Mouse (Mus musculus) hindbrain, embryonic 14.5 days (tissue): ENCODE measurements around the gene Tradd. TPM values are rescaled to one million over a fixed set of nuclear protein-coding genes. Genes with fewer than 3 reads are reported as not detected.

Experiments
- ATAC-seq: fragments of 200-750 bp; cut with Nextera tagmentation; 2 replicates; pipeline ENCODE4 v1.8.0; 2017; ENCODE audit warnings: moderate number of reproducible peaks, mild to moderate bottlenecking, moderate TSS enrichment, moderate library complexity; ENCODE audit not compliant: low FRiP score
- DNase-seq: peaks from one replicate; pipeline ENCODE4 v3.0.0-alpha.2; 2015; ENCODE audit warnings: low spot score
- H3K27ac ChIP-seq: fragments of 300-500 bp; sonication (generic); 2 replicates; pipeline ENCODE4 v1.5.1; 2014; ENCODE audit warnings: mild to moderate bottlenecking, moderate library complexity
- H3K27me3 ChIP-seq: fragments of 300-500 bp; sonication (generic); 2 replicates; pipeline ENCODE4 v1.6.1; 2014; ENCODE audit warnings: mild to moderate bottlenecking, low read length, mixed read lengths; ENCODE audit not compliant: control insufficient read depth, insufficient read depth
- H3K36me3 ChIP-seq: fragments of 300-500 bp; sonication (generic); replicated peaks from 2 replicates; pipeline ENCODE4 v1.6.1; 2014; ENCODE audit not compliant: control insufficient read depth, insufficient read depth
- H3K4me1 ChIP-seq: fragments of 300-500 bp; sonication (generic); replicated peaks from 2 replicates; pipeline ENCODE4 v1.6.1; 2014; ENCODE audit warnings: antibody characterized with exemption, low read length, mixed read lengths; ENCODE audit not compliant: control insufficient read depth, insufficient read depth
- H3K4me2 ChIP-seq: fragments of 300-500 bp; sonication (generic); replicated peaks from 2 replicates; pipeline ENCODE4 v1.6.1; 2014; ENCODE audit warnings: mild to moderate bottlenecking, moderate library complexity
- H3K4me3 ChIP-seq: fragments of 300-500 bp; sonication (generic); replicated peaks from 2 replicates; pipeline ENCODE4 v1.5.1; 2014; ENCODE audit warnings: mild to moderate bottlenecking, low read length
- H3K9ac ChIP-seq: fragments of 300-500 bp; sonication (generic); 2 replicates; pipeline ENCODE4 v1.6.1; 2014
- H3K9me3 ChIP-seq: fragments of 300-500 bp; sonication (generic); 2 replicates; pipeline ENCODE4 v1.6.1; 2016; ENCODE audit warnings: low read length; ENCODE audit not compliant: control insufficient read depth
- WGBS: fragments of 180-500 bp; shearing (Covaris S2); extraction: QIAGEN DNeasy Blood & Tissue Kit; methylation state at CpG from one replicate; pipeline ENCODE4 v1.1.7; 2014; 5-methylcytosine and 5-hydroxymethylcytosine counted together
- microRNA counts: library from miRNA; unstranded; fragments of <30 nt; microRNA quantifications from one replicate; lab custom pipeline; 2016
- microRNA-seq: library from miRNA; unstranded; fragments of <30 nt; microRNA quantifications from one replicate; pipeline ENCODE4, GENCODE M21; 2016
- polyA plus RNA-seq: library from polyadenylated mRNA; unstranded; fragments of >200 nt; fragmentation: Nextera tagmentation; extraction: Ambion mirVana; gene quantifications from 2 replicates; pipeline ENCODE4 v1.2.1, GENCODE M21; 2014

Tradd gene
- polyA plus RNA-seq, 1 experiment from 2014 or later: 17.4 TPM

DNA sequence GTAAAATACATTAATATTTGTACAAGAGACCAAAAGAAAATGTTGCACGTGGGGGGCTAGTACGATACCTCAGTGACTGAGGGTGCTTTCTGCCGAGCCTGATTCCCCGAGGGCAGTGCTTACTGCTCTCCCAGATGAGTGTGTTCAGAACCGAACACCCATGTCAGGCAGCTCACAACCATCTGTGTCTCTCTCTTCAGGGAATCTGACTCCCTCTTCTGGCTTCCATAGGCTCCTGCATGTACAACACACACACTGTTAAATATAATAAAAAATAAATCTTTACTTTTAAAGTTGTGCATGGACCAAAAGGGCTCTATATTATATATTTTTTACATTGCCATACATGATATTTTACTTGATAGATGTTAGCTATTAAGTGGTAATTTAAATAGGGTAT, 50.3 kb downstream of the Tradd start:
- no peak for ATAC-seq
- Histone ChIP-seq H3K9me3 (no peaks in the 10 kb centered on the region), H3K4me2 (no peak overlapping the region), H3K36me3 (peaks cover 5% of the 10 kb centered on the region; the same call in 1 of the 2 replicates), H3K27me3 (no peaks in the 10 kb centered on the region), H3K4me1 (no peaks in the 10 kb centered on the region), H3K27ac (no peak overlapping the region), H3K9ac (no peak overlapping the region), H3K4me3 (no peak overlapping the region)
- WGBS: 93% methylated on average over 5 of the region's 5 CpGs
- no peak for DNase-seq

DNA sequence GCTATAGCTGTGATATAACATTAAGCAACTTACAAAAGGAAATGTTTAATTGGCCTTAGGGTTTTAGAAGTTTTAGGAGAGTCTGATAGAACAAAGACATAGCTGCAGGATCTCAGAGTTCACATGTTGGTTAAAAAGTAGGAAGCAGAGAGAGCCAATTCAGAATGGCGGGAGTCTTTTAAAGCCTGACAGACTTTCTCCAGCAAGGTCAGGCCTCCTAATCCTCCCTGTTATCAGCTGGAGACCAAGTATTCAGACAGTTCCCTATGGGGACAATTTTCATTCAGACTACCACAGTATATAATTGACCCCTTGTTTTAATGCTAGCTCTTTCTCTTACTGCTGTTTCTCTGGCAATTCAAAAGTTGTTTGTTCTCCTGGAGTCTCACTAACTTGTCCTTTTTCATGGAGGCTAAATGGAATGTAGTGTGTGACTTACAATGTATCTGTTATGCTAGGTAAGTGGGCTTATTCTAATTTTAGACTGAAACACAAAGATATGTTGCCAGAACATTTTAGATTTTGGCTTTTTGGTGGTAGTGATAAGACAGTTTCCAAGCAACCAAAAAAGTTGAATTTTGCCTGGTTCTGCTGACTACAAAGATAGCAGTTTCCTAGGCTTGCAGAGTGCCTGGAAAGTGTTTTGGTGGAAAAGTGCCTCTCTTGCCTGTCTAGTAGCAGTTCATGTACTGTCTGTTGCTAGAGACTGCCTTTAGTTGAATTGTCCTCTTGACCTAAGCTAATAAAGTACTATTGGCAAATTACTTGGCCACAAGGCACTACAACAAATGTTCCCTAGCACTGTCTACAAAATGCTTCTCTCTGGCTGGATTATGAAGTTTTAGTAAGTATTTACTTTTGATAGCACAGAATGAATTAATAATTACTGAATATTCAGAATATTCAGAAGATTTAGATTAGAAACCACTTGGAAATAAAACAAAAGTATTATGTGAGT, 55.0 kb downstream of the Tradd start:
- Histone ChIP-seq H3K4me2 (no peak overlapping the region), H3K9me3 (no peaks in the 10 kb centered on the region), H3K27me3 (no peaks in the 10 kb centered on the region), H3K27ac (no peak overlapping the region), H3K9ac (no peak overlapping the region), H3K4me1 (peaks cover 3% of the 10 kb centered on the region; the same call in 1 of the 2 replicates), H3K36me3 (no peaks in the 10 kb centered on the region), H3K4me3 (no peak overlapping the region)
- WGBS: 69% methylated on average over 1 of the region's 1 CpGs
- no peak for ATAC-seq
- DNase-seq: no peak

MicroRNAs within 50 kb of the gene (microRNA counts, 519-probe panel; counts per million panel counts)
- microRNA mmu-miR-328 (lab: Ali Mortazavi, UCI): 4,013 counts per million, percentile 28 among the panel's probes with 10 or more counts

Small RNA genes within 50 kb of the gene (microRNA-seq; reads per million reads assigned to microRNA genes)
- gene Gm27320 (not detected), gene Mir328 (351 reads per million, percentile 67 among the genes with 10 or more reads in this experiment)

Other genes with a start within 250 kb of the Tradd start
- not detected in 2 replicates for gene Ces3a, start 216.0 kb downstream of the Tradd start, polyA plus RNA-seq
- gene Ces3b, start 180.9 kb downstream of the Tradd start, polyA plus RNA-seq: not detected in 2 replicates
- 0.08 TPM in 1 of 2 replicates, not detected in the other for gene Ces4a, start 132.8 kb downstream of the Tradd start, polyA plus RNA-seq
- gene Cbfb, start 93.9 kb downstream of the Tradd start, polyA plus RNA-seq: 34.1 and 41.7 TPM in 2 replicates
- gene D230025D16Rik, start 39.5 kb downstream of the Tradd start, polyA plus RNA-seq: 33.1 and 38.1 TPM in 2 replicates
- gene B3gnt9, start 9.5 kb downstream of the Tradd start, polyA plus RNA-seq: 8.7 and 11.5 TPM in 2 replicates
- 1.2 and 2.0 TPM in 2 replicates for gene Fbxl8, start within 50 bp of the Tradd start, polyA plus RNA-seq
- 0.63 and 0.79 TPM in 2 replicates for gene Hsf4, start 5.2 kb upstream of the Tradd start, polyA plus RNA-seq
- 4.0 and 4.3 TPM in 2 replicates for gene Nol3, start 11.5 kb upstream of the Tradd start, polyA plus RNA-seq
- 101 and 120 TPM in 2 replicates for gene 4931428F04Rik, start 25.3 kb upstream of the Tradd start, polyA plus RNA-seq
- gene Exoc3l, start 31.5 kb upstream of the Tradd start, polyA plus RNA-seq: 9.5 and 12.2 TPM in 2 replicates
- gene E2f4, start 33.1 kb upstream of the Tradd start, polyA plus RNA-seq: 43.5 and 48.2 TPM in 2 replicates
- gene Elmo3, start 41.0 kb upstream of the Tradd start, polyA plus RNA-seq: 1.1 and 1.6 TPM in 2 replicates
- 0.46 and 0.92 TPM in 2 replicates for gene Lrrc29, start 61.7 kb upstream of the Tradd start, polyA plus RNA-seq
- gene Tmem208, start 61.7 kb upstream of the Tradd start, polyA plus RNA-seq: 141 and 147 TPM in 2 replicates
- 0.58 and 0.70 TPM in 2 replicates for gene Fhod1, start 83.3 kb upstream of the Tradd start, polyA plus RNA-seq
- gene Slc9a5, start 84.2 kb upstream of the Tradd start, polyA plus RNA-seq: 11.4 and 12.1 TPM in 2 replicates
- gene Plekhg4, start 108.7 kb upstream of the Tradd start, polyA plus RNA-seq: 1.8 and 2.6 TPM in 2 replicates
- 0.10 TPM in 1 of 2 replicates, not detected in the other for gene Kctd19, start 148.9 kb upstream of the Tradd start, polyA plus RNA-seq
- 0.44 and 0.78 TPM in 2 replicates for gene Lrrc36, start 149.0 kb upstream of the Tradd start, polyA plus RNA-seq
- gene Tppp3, start 206.9 kb upstream of the Tradd start, polyA plus RNA-seq: 204 and 207 TPM in 2 replicates
- gene Zdhhc1, start 232.3 kb upstream of the Tradd start, polyA plus RNA-seq: 32.7 and 33.1 TPM in 2 replicates